Mouse (Mus musculus) right cerebral cortex, postnatal 10 days (tissue): ENCODE results near the gene Cdc37.
A peak's percentile ranks its signal among the peaks of the same experiment; 100 is the strongest.

Experiments
- DNase-seq, 2 experiments: peaks; one replicate each; pipeline ENCODE4 v3.0.0; 2021; ENCODE audit warnings: low spot score in 2 of 2

Gene Cdc37

GRCm38 (mm10) chr9:21167140-21168097, 17.6 kb upstream of the Cdc37 start:
- no peak for DNase-seq

GRCm38 (mm10) chr9:21166516-21166915, 16.7 kb upstream of the Cdc37 start:
- peak in 1 of 2 experiments; percentile 54 for DNase-seq

- DNase-seq: peak; percentile 69 to 75
These were observed 16.2 kb upstream of the Cdc37 start for GRCm38 (mm10) chr9:21165952-21166451.

- peak; percentile 92 to 95 for DNase-seq
These were observed 15.5 kb upstream of the Cdc37 start, which contains the start of gene Pde4a for GRCm38 (mm10) chr9:21165041-21165951. Pde4a (plus strand) TSS chr9:21165714.

DNA sequence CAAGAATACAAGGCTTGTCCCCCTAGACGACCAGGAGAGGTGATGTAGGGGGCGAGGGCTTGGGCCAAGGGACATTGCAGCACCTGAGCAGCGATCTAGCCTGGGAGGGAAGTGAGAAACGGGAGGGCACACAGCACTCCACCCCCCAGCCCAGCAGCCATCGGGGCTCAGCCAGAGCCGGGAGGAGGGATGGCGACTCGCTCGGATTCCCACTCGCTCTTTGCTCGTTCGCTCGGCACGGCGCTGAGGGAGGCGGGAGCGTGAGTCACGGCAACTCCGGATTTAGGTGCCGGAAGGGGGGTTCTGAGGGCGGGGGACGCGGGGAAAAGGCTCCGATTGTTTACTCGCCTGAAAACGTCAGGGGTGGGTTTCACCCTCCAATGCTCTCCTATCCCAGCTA, 14.3 kb upstream of the Cdc37 start:
- DNase-seq: peak; percentile 82 to 83

DNA sequence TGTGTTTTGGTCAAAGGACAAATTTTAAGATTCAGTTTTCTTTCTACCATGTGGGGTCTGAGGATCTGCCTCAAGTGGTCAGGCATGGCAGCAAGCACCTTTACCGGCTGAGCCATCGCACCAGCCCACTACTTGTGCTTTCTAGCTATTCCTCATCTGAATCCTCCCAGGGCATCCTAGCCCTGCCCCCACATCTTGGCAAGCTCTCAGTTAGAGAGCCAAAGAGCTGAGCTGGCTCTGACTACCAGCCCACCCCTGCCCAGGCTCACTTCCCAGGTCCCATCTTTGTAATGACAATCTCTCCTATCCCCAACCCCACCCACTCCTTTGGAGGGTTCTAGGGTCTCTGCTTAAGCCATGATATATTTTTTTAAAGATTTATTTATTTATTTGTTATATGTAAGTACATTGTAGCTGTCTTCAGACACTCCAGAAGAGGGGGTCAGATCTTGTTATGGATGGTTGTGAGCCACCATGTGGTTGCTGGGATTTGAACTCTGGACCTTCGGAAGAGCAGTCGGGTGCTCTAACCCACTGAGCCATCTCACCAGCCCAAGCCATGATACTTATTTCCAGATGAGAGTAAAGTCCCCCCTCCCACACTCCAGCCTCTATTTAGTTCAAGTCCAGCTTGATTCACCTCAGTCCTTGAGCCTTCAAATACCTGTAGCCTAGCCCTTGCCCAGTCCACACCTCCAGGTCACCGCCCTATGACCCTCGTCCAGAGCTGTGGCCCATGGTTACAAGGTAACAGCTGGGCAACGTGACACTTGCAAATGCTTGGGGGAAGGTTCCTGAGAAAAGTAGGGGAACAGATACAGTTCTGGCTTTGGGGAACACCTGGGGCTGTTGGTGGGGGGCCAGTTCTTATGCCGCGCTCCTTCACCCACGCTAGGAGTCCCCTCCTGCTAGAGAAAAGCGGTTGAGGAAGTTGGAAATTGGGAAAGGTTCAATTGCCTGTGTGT, 13.6 kb upstream of the Cdc37 start:
- peak; percentile 67 to 71 for DNase-seq

GRCm38 (mm10) chr9:21161209-21161909, 11.6 kb upstream of the Cdc37 start:
- peak; percentile 95 for DNase-seq

- DNase-seq: no peak
These were observed 5.0 kb upstream of the Cdc37 start for GRCm38 (mm10) chr9:21154787-21155186.

DNA sequence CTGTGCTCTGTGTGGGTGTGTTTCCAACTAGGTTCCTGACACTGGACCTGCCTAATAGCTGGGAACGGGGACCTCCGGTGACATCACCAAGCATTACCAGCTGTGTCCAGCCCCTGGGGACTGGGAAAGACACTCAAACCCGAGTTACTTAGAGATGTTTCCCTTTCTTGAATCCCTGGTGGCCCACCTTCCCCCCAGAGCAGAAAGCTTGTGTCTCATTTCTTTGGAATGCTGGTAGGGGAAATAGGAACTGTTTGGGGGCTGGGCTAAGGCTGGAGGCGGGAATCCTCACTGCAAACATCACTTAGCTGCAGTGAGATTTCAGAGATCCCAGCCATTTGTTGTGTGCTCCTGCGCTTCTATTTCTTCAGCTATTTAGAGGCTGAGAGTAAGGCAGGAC, 4.1 kb upstream of the Cdc37 start:
- no peak for DNase-seq

GRCm38 (mm10) chr9:21153331-21153730, 3.5 kb upstream of the Cdc37 start:
- DNase-seq: no peak

GRCm38 (mm10) chr9:21152715-21153114, 2.9 kb upstream of the Cdc37 start:
- peak; percentile 81 to 83 for DNase-seq

DNA sequence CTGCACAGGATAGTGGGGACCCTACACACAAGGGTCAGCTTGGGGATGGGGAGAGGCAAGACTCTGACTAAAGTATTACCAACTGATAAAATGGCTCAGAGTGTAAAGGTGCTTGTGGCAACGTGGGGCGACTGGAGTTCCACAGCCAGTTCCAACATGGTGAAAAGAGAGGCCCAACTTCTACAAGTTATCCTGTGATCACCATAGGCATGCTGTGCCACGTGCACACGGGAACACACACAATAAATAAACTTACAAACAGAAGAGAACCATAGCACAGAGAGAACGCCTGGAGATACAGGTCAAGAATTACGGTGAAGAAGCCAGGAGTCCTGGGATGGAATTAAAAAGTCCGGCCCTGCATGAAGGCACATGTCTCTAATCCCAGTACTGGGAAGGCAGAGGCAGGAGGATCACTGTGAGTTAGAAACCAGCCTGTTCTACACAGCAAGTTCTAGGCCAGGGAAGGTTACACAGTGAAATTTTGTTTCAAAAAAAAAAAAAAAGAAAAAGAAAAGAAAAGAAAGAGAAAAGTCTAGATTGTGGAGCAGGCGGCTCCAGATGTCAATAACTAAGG, 617 bp downstream of the Cdc37 start:
- no peak for DNase-seq

- DNase-seq: no peak
These were observed 1.4 kb downstream of the Cdc37 start for GRCm38 (mm10) chr9:21148427-21148826.

GRCm38 (mm10) chr9:21146722-21147121, 3.1 kb downstream of the Cdc37 start:
- DNase-seq: no peak

GRCm38 (mm10) chr9:21145431-21145830, 4.4 kb downstream of the Cdc37 start:
- no peak for DNase-seq

- no peak for DNase-seq
These were observed 5.4 kb downstream of the Cdc37 start for GRCm38 (mm10) chr9:21144361-21144760.

GRCm38 (mm10) chr9:21141922-21142321, 7.9 kb downstream of the Cdc37 start:
- no peak for DNase-seq

DNA sequence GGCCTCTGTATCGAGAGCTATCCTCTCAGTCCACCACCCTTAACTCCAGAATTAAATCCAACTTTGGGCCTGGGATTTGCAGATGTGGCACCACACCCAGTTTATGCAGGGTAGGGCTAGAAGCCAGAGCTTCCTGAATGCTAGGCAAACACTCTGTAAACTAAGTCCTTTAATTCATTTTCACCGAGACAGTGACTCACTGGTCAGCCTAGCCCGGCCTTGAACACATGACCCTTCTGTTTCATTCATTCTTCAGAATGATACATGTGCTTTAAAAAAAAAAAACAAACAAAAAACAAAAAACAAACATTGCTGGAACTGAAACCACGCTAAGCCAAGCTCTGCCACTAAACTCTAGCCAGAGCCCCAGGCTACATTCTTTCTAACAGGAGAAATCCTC, 11.4 kb downstream of the Cdc37 start:
- no peak for DNase-seq

DNA sequence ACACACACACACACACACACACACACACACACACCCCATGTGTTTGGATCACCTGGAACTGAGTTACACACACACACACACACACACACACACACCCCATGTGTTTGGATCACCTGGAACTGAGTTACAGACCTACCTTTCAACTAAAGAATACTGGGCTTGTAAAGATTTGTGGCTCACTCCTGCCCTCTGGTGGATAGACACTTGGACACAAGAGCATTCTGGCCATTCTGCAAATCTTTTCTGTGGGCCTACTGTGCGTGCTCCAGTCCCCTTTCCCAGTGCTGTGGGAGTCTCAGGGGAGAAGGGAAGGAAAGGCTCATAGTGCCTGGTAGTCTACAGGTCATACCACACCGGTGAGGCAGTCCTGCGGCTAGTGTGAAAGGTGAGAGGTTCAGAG, 12.6 kb downstream of the Cdc37 start:
- peak in 1 of 2 experiments; percentile 71 for DNase-seq

- DNase-seq: no peak
These were observed 13.4 kb downstream of the Cdc37 start for GRCm38 (mm10) chr9:21136401-21136800.
